Mouse (Mus musculus) WW6 (cell line): ENCODE data around the gene Mrps26.
"Not testable (repeated sequence)": the region's sequence is repeated elsewhere in the genome, so short reads cannot be mapped to it uniquely, and the experiment has no call there.

Experiments
- DNase-seq: peaks from one replicate; pipeline ENCODE4 v3.0.0-alpha.2; 2013; ENCODE audit warnings: low read depth, low spot score

Mrps26 gene

GRCm38 (mm10) chr2:130575873-130576272 is 12.3 kb downstream of the Mrps26 start, which contains the start of gene Oxt:
Oxt (plus strand) TSS chr2:130576173.
- DNase-seq: no peak

- not testable (repeated sequence) for DNase-seq
Measured at GRCm38 (mm10) chr2:130576564-130576963, 13.0 kb downstream of the Mrps26 start.

GRCm38 (mm10) chr2:130577021-130577420 is 13.5 kb downstream of the Mrps26 start:
- DNase-seq: no peak

GRCm38 (mm10) chr2:130577632-130578031 is 14.1 kb downstream of the Mrps26 start:
- DNase-seq: no peak

GRCm38 (mm10) chr2:130578148-130578547 is 14.6 kb downstream of the Mrps26 start:
- DNase-seq: peak; percentile 28

GRCm38 (mm10) chr2:130579791-130580190 is 16.2 kb downstream of the Mrps26 start:
- DNase-seq: no peak

GRCm38 (mm10) chr2:130581201-130581600 is 17.7 kb downstream of the Mrps26 start:
- DNase-seq: no peak

GRCm38 (mm10) chr2:130582552-130582951 is 19.0 kb downstream of the Mrps26 start, which contains the start of gene Avp:
Avp (minus strand) TSS chr2:130582554.
- no peak for DNase-seq

GRCm38 (mm10) chr2:130583902-130584560 is 20.5 kb downstream of the Mrps26 start:
- no peak for DNase-seq

GRCm38 (mm10) chr2:130586016-130586415 is 22.5 kb downstream of the Mrps26 start:
- DNase-seq: no peak

- DNase-seq: no peak
Measured at GRCm38 (mm10) chr2:130588373-130588772, 24.8 kb downstream of the Mrps26 start.

GRCm38 (mm10) chr2:130589157-130589556 is 25.6 kb downstream of the Mrps26 start:
- no peak for DNase-seq

- DNase-seq: no peak
Measured at GRCm38 (mm10) chr2:130589761-130590160, 26.2 kb downstream of the Mrps26 start.

GRCm38 (mm10) chr2:130591016-130591415 is 27.5 kb downstream of the Mrps26 start:
- no peak for DNase-seq

GRCm38 (mm10) chr2:130595596-130595995 is 32.1 kb downstream of the Mrps26 start:
- DNase-seq: no peak

GRCm38 (mm10) chr2:130597601-130598010 is 34.1 kb downstream of the Mrps26 start:
- no peak for DNase-seq

- DNase-seq: no peak
Measured at GRCm38 (mm10) chr2:130598399-130598798, 34.9 kb downstream of the Mrps26 start.

GRCm38 (mm10) chr2:130602195-130602594 is 38.7 kb downstream of the Mrps26 start:
- DNase-seq: no peak

- DNase-seq: no peak
Measured at GRCm38 (mm10) chr2:130613091-130613490, 49.5 kb downstream of the Mrps26 start.
